Mouse (Mus musculus) neural tube, embryonic 11.5 days (tissue): ENCODE results near the gene Gatb. TPM values are rescaled to one million over a fixed set of nuclear protein-coding genes. Genes with fewer than 3 reads are reported as not detected.

Experiments used
- ATAC-seq: fragments of 200-750 bp; cut with Nextera tagmentation; 2 replicates; pipeline ENCODE4 v1.8.0; 2017; ENCODE audit warnings: moderate number of reproducible peaks, mild to moderate bottlenecking, moderate TSS enrichment, moderate library complexity; ENCODE audit not compliant: insufficient read depth, low FRiP score, low TSS enrichment
- DNase-seq: peaks from one replicate; pipeline ENCODE4 v3.0.0-alpha.2; 2015; ENCODE audit warnings: low spot score
- H3K27ac ChIP-seq: fragments of 300-500 bp; sonication (generic); 2 replicates; pipeline ENCODE4 v1.5.1; 2014; ENCODE audit warnings: low read depth, mild to moderate bottlenecking, low read length
- H3K27me3 ChIP-seq: fragments of 300-500 bp; sonication (generic); 2 replicates; pipeline ENCODE4 v1.6.1; 2014; ENCODE audit warnings: mild to moderate bottlenecking, low read length, mixed read lengths; ENCODE audit not compliant: control insufficient read depth, insufficient read depth
- H3K36me3 ChIP-seq: fragments of 300-500 bp; sonication (generic); 2 replicates; pipeline ENCODE4 v1.6.1; 2014; ENCODE audit warnings: mild to moderate bottlenecking, low read length, moderate library complexity, mixed read lengths; ENCODE audit not compliant: control insufficient read depth, insufficient read depth
- H3K4me1 ChIP-seq: fragments of 300-500 bp; sonication (generic); 2 replicates; pipeline ENCODE4 v1.6.1; 2014; ENCODE audit warnings: low read length, mixed read lengths; ENCODE audit not compliant: control insufficient read depth, insufficient read depth
- H3K4me2 ChIP-seq: fragments of 300-500 bp; sonication (generic); 2 replicates; pipeline ENCODE4 v1.6.1; 2014; ENCODE audit warnings: low read depth, mild to moderate bottlenecking, moderate library complexity
- H3K4me3 ChIP-seq: fragments of 300-500 bp; sonication (generic); 2 replicates; pipeline ENCODE4 v1.5.1; 2014; ENCODE audit warnings: low read depth, low read length
- H3K9ac ChIP-seq: fragments of 300-500 bp; sonication (generic); 2 replicates; pipeline ENCODE4 v1.6.1; 2014; ENCODE audit warnings: mild to moderate bottlenecking, low read length
- H3K9me3 ChIP-seq: fragments of 300-500 bp; sonication (generic); 2 replicates; pipeline ENCODE4 v1.6.1; 2016; ENCODE audit warnings: low read length; ENCODE audit not compliant: control insufficient read depth
- WGBS: fragments of 180-500 bp; shearing (Covaris S2); extraction: QIAGEN DNeasy Blood & Tissue Kit; methylation state at CpG from one replicate; pipeline ENCODE4 v1.1.7; 2014; 5-methylcytosine and 5-hydroxymethylcytosine counted together
- polyA plus RNA-seq: library from polyadenylated mRNA; unstranded; fragments of >200 nt; fragmentation: Nextera tagmentation; extraction: Ambion mirVana; gene quantifications from 2 replicates; pipeline ENCODE4 v1.2.1, GENCODE M21; 2014

Gatb gene
- polyA plus RNA-seq, 1 experiment from 2014 or later = 23.2 TPM

- 93% methylated on average over 7 of the region's 7 CpGs for WGBS
- H3K9me3 ChIP-seq = no peaks in the 10 kb centered on the region
- H3K9ac ChIP-seq = no peak overlapping the region
- ATAC-seq (no peak), DNase-seq (no peak)
- H3K4me1 ChIP-seq = no peaks in the 10 kb centered on the region
- H3K4me3 ChIP-seq = no peak overlapping the region
- H3K27me3 ChIP-seq = no peaks in the 10 kb centered on the region
- H3K27ac ChIP-seq = no peak overlapping the region
- no peak overlapping the region for H3K4me2 ChIP-seq
- H3K36me3 ChIP-seq = no peaks in the 10 kb centered on the region; the same call in none of the 2 replicates
Observed at GRCm38 (mm10) chr3:85659681-85660080, 85.8 kb downstream of the Gatb start.

GRCm38 (mm10) chr3:85661926-85662813, 88.3 kb downstream of the Gatb start:
- H3K4me1 ChIP-seq = no peaks in the 10 kb centered on the region
- H3K9ac ChIP-seq = no peak overlapping the region
- DNase-seq (no peak), ATAC-seq (no peak)
- no peak overlapping the region for H3K4me3 ChIP-seq
- no peaks in the 10 kb centered on the region for H3K36me3 ChIP-seq
- H3K27me3 ChIP-seq = no peaks in the 10 kb centered on the region
- WGBS = 76% methylated on average over 10 of the region's 10 CpGs
- no peaks in the 10 kb centered on the region for H3K9me3 ChIP-seq
- H3K4me2 ChIP-seq = no peak overlapping the region
- H3K27ac ChIP-seq = no peak overlapping the region

GRCm38 (mm10) chr3:85663826-85664225, 89.9 kb downstream of the Gatb start:
- WGBS = 79% methylated on average over 5 of the region's 5 CpGs
- no peak for ATAC-seq
- no peaks in the 10 kb centered on the region for H3K4me1 ChIP-seq
- H3K36me3 ChIP-seq = no peaks in the 10 kb centered on the region
- H3K27me3 ChIP-seq = no peaks in the 10 kb centered on the region
- no peaks in the 10 kb centered on the region for H3K9me3 ChIP-seq
- H3K4me3 ChIP-seq = no peak overlapping the region
- H3K9ac ChIP-seq = no peak overlapping the region
- DNase-seq = no peak
- no peak overlapping the region for H3K27ac ChIP-seq
- H3K4me2 ChIP-seq = no peak overlapping the region

- no peak overlapping the region for H3K9ac ChIP-seq
- H3K36me3 ChIP-seq = no peaks in the 10 kb centered on the region
- no peak for ATAC-seq
- H3K4me2 ChIP-seq = no peak overlapping the region
- no peaks in the 10 kb centered on the region for H3K4me1 ChIP-seq
- H3K4me3 ChIP-seq = no peak overlapping the region
- WGBS = 86% methylated on average over 10 of the region's 10 CpGs
- DNase-seq = no peak
- no peak overlapping the region for H3K27ac ChIP-seq
- H3K9me3 ChIP-seq = no peaks in the 10 kb centered on the region
- no peaks in the 10 kb centered on the region for H3K27me3 ChIP-seq
Observed at GRCm38 (mm10) chr3:85664591-85665171, 90.8 kb downstream of the Gatb start.

- no peaks in the 10 kb centered on the region for H3K36me3 ChIP-seq
- H3K4me3 ChIP-seq = no peak overlapping the region
- H3K9me3 ChIP-seq = no peaks in the 10 kb centered on the region
- no peak overlapping the region for H3K9ac ChIP-seq
- H3K27me3 ChIP-seq = no peaks in the 10 kb centered on the region
- no peak for DNase-seq
- no peaks in the 10 kb centered on the region for H3K4me1 ChIP-seq
- no peak overlapping the region for H3K27ac ChIP-seq
- ATAC-seq = no peak
- 76% methylated on average over 3 of the region's 3 CpGs for WGBS
- H3K4me2 ChIP-seq = no peak overlapping the region
Observed at GRCm38 (mm10) chr3:85666166-85666565, 92.2 kb downstream of the Gatb start.

- Histone ChIP-seq H3K4me2 (no peak overlapping the region), H3K27ac (no peak overlapping the region), H3K9me3 (no peaks in the 10 kb centered on the region), H3K9ac (no peak overlapping the region), H3K36me3 (no peaks in the 10 kb centered on the region), H3K4me1 (no peaks in the 10 kb centered on the region), H3K4me3 (no peak overlapping the region), H3K27me3 (no peaks in the 10 kb centered on the region)
- 87% methylated on average over 12 of the region's 12 CpGs for WGBS
- DNase-seq (no peak), ATAC-seq (no peak)
Observed at GRCm38 (mm10) chr3:85666736-85667135, 92.8 kb downstream of the Gatb start.

- H3K9me3 ChIP-seq = no peaks in the 10 kb centered on the region
- no peaks in the 10 kb centered on the region for H3K4me1 ChIP-seq
- whole genome bisulfite sequencing = 92% methylated on average over 6 of the region's 6 CpGs
- H3K27me3 ChIP-seq = no peaks in the 10 kb centered on the region
- ATAC-seq = no peak
- H3K4me3 ChIP-seq = no peak overlapping the region
- no peak overlapping the region for H3K27ac ChIP-seq
- H3K36me3 ChIP-seq = no peaks in the 10 kb centered on the region
- DNase-seq = no peak
- H3K4me2 ChIP-seq = no peak overlapping the region
- no peak overlapping the region for H3K9ac ChIP-seq
Observed at GRCm38 (mm10) chr3:85667683-85668082, 93.8 kb downstream of the Gatb start.

- Histone ChIP-seq H3K4me2 (no peak overlapping the region), H3K4me1 (no peaks in the 10 kb centered on the region), H3K27ac (no peak overlapping the region), H3K27me3 (no peaks in the 10 kb centered on the region), H3K9me3 (no peaks in the 10 kb centered on the region), H3K36me3 (no peaks in the 10 kb centered on the region), H3K9ac (no peak overlapping the region), H3K4me3 (no peak overlapping the region)
- no peak for DNase-seq
- no peak for ATAC-seq
- WGBS = 89% methylated on average over 6 of the region's 6 CpGs
Observed at GRCm38 (mm10) chr3:85669844-85670243, 95.9 kb downstream of the Gatb start.

GRCm38 (mm10) chr3:85677133-85677532, 103.2 kb downstream of the Gatb start:
- no peak for ATAC-seq
- WGBS = 88% methylated on average over 8 of the region's 8 CpGs
- DNase-seq = no peak

More at GRCm38 (mm10) chr3:85677133-85677532, 103.2 kb downstream of the Gatb start:
- Histone ChIP-seq H3K4me2 (no peak overlapping the region), H3K9ac (no peak overlapping the region), H3K27me3 (no peaks in the 10 kb centered on the region), H3K27ac (no peak overlapping the region), H3K9me3 (no peaks in the 10 kb centered on the region), H3K36me3 (no peaks in the 10 kb centered on the region), H3K4me3 (no peak overlapping the region), H3K4me1 (no peaks in the 10 kb centered on the region)
